Mouse (Mus musculus) layer of hippocampus, postnatal 36 days (tissue): ENCODE data around the gene Hmox1. TPM values are rescaled to one million over a fixed set of nuclear protein-coding genes. Genes with fewer than 3 reads are reported as not detected.
A peak's percentile ranks its signal among the peaks of the same experiment; 100 is the strongest.

Experiments
- DNase-seq, 2 experiments: peaks; one replicate each; pipeline ENCODE4 v3.0.0; 2022
- total RNA-seq, 2 experiments: library from RNA; stranded (reverse); gene quantifications; 2 replicates each; pipeline ENCODE4 v1.2.3; 2021

The Hmox1 gene
- total RNA-seq, 2 experiments from 2014 or later: 5.2 to 7.9 TPM

GRCm38 (mm10) chr8:75090781-75091365 lies 2.5 kb upstream of the Hmox1 start:
- DNase-seq: no peak

GRCm38 (mm10) chr8:75102956-75103355 lies 9.5 kb downstream of the Hmox1 start:
- no peak for DNase-seq

GRCm38 (mm10) chr8:75103376-75103878 lies 10.0 kb downstream of the Hmox1 start:
- DNase-seq: no peak

GRCm38 (mm10) chr8:75108527-75109235 lies 15.3 kb downstream of the Hmox1 start:
- DNase-seq: peak; percentile 57 to 65

GRCm38 (mm10) chr8:75109236-75109967 lies 16.0 kb downstream of the Hmox1 start, which contains the start of gene Mcm5:
TSS of gene Mcm5 (plus strand) at chr8:75109569.
- peak; percentile 99 for DNase-seq

GRCm38 (mm10) chr8:75110093-75110492 lies 16.7 kb downstream of the Hmox1 start:
- DNase-seq: no peak

GRCm38 (mm10) chr8:75118505-75118904 lies 25.1 kb downstream of the Hmox1 start:
- DNase-seq: no peak

GRCm38 (mm10) chr8:75119287-75119686 lies 25.9 kb downstream of the Hmox1 start:
- no peak for DNase-seq

- no peak for DNase-seq
Measured at GRCm38 (mm10) chr8:75119747-75120146, 26.3 kb downstream of the Hmox1 start.

GRCm38 (mm10) chr8:75127406-75127805 lies 34.0 kb downstream of the Hmox1 start:
- no peak for DNase-seq

- DNase-seq: peak; percentile 38 to 49
Measured at GRCm38 (mm10) chr8:75132485-75132884, 39.1 kb downstream of the Hmox1 start.

GRCm38 (mm10) chr8:75133399-75133798 lies 40.0 kb downstream of the Hmox1 start:
- DNase-seq: no peak

GRCm38 (mm10) chr8:75134603-75135391 lies 41.4 kb downstream of the Hmox1 start:
- peak; percentile 33 to 43 for DNase-seq

- DNase-seq: no peak
Measured at GRCm38 (mm10) chr8:75135756-75136155, 42.3 kb downstream of the Hmox1 start.

- DNase-seq: no peak
Measured at GRCm38 (mm10) chr8:75136256-75136655, 42.8 kb downstream of the Hmox1 start.

GRCm38 (mm10) chr8:75137536-75137935 lies 44.1 kb downstream of the Hmox1 start:
- peak; percentile 14 to 25 for DNase-seq

Other genes with a start within 250 kb of the Hmox1 start
- gene Isx, start 220.4 kb upstream of the Hmox1 start, total RNA-seq: not detected
- gene Hmgxb4, start 100.3 kb upstream of the Hmox1 start, total RNA-seq: 10 to 100 TPM; 24.5 to 26.3 TPM
- gene Tom1, start 59.9 kb upstream of the Hmox1 start, total RNA-seq: 10 to 100 TPM; 34.4 to 39.8 TPM
- 1 to 10 TPM; 6.0 TPM for gene Mcm5, start 15.9 kb downstream of the Hmox1 start, total RNA-seq
- 10 to 100 TPM; 65.5 to 79.8 TPM for gene Rasd2, start 120.3 kb downstream of the Hmox1 start, total RNA-seq